Mouse (Mus musculus): Measurements from ENCODE around the gene Ttll9. TPM values are rescaled to one million over a fixed set of nuclear protein-coding genes. Genes with fewer than 3 reads are reported as not detected.

The Ttll9 gene
- polyA plus RNA-seq, 1 experiment from 2014 or later = 4.9 TPM

DNA sequence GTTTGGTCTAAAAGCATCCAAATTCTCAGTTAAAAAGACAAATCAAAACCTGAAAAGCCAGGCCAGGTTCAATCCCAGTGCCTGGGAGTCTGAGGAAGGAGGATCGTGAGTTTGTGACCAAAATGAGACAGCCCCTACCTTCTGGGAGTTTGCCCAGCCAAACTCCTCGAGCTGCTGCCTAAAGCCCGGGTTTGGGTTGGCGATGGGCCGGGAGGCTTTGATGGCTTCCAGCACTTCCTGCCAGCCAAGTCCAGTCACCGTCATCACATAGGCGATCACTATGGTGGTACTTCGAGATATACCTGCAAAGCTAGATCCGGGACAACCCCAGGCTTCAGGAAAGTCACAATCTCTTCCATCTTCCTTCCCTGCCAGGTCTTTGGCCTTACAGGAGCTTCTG, 18.3 kb upstream of the Ttll9 start:
- H3K4me3 ChIP-seq = no peak overlapping the region
- H3K27ac ChIP-seq (replicated peaks) = no peak overlapping the region
- H3K36me3 ChIP-seq = no peaks in the 10 kb centered on the region
- H3K4me2 ChIP-seq = no peak overlapping the region
- 56% methylated on average over 9 of the region's 9 CpGs for WGBS
- no peak overlapping the region for H3K9ac ChIP-seq
- H3K27me3 ChIP-seq = peaks cover 97% of the 10 kb centered on the region
- H3K4me1 ChIP-seq (replicated peaks) = peaks cover 15% of the 10 kb centered on the region
- no peak for ATAC-seq (ENCODE audit: low read depth)
- no peaks in the 10 kb centered on the region for H3K9me3 ChIP-seq

DNA sequence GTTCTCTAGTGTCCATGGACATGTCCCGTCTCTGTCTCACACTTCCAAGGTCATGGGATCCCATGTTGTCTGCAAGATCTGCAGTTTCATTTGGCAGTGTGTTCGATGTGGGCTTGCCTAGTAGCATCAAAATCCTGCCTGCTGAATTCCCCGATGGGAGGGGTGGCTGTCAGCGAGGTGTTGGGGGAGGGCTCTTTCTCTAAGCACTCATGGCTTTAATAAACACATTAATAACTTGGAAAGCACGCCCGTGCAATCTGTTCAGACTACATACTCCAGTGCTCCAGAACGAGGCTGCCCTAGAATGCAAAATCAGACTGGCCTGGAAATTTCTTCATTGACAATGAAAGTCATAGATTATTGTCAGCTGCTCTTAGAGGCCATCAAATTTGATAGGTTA, 15.2 kb upstream of the Ttll9 start:
- H3K4me1 ChIP-seq (replicated peaks) = peaks cover 28% of the 10 kb centered on the region
- no peak for ATAC-seq (ENCODE audit: low read depth)
- no peaks in the 10 kb centered on the region for H3K36me3 ChIP-seq
- H3K9ac ChIP-seq = peak overlapping the region; percentile 6; the same call in 1 of the 2 replicates
- H3K9me3 ChIP-seq = no peaks in the 10 kb centered on the region
- peaks cover 86% of the 10 kb centered on the region for H3K27me3 ChIP-seq
- 51% methylated on average over 7 of the region's 7 CpGs for WGBS
- H3K27ac ChIP-seq (replicated peaks) = no peak overlapping the region
- H3K4me2 ChIP-seq = no peak overlapping the region
- H3K4me3 ChIP-seq = no peak overlapping the region

DNA sequence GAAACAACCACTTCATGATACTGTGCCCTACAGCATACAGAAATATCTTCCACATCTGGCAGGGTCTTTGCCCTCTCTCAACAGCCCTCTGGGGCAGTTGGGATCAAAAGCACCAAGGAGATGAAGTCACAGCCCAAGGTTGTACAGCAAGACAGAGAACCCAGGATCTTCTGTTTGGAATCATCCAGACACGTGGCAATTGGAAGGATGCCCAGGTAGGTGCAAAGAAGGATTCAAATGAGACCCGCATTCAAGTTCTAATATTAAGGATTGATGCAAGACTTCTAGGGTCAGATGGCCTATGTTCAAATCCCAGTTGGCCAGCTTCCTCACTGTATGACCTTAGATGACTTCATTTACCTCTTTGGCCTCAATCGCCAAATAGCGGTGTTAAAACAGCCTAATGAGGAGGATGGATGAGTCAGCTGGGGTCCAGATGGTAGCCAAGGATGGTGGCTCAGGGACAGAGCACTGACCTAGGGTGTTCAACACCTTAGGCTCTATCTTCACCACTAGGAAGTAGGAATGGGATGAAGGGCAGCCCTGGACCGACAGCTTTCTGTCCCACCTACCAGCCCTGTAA, 13.8 kb upstream of the Ttll9 start:
- no peak for ATAC-seq (ENCODE audit: low read depth)
- H3K36me3 ChIP-seq = no peaks in the 10 kb centered on the region
- H3K27ac ChIP-seq (replicated peaks) = no peak overlapping the region
- H3K9me3 ChIP-seq = no peaks in the 10 kb centered on the region
- no peak overlapping the region for H3K4me2 ChIP-seq
- H3K4me3 ChIP-seq = no peak overlapping the region
- H3K4me1 ChIP-seq (replicated peaks) = peaks cover 22% of the 10 kb centered on the region
- no peak overlapping the region for H3K9ac ChIP-seq
- peaks cover 80% of the 10 kb centered on the region for H3K27me3 ChIP-seq
- WGBS = 86% methylated on average over 5 of the region's 5 CpGs

DNA sequence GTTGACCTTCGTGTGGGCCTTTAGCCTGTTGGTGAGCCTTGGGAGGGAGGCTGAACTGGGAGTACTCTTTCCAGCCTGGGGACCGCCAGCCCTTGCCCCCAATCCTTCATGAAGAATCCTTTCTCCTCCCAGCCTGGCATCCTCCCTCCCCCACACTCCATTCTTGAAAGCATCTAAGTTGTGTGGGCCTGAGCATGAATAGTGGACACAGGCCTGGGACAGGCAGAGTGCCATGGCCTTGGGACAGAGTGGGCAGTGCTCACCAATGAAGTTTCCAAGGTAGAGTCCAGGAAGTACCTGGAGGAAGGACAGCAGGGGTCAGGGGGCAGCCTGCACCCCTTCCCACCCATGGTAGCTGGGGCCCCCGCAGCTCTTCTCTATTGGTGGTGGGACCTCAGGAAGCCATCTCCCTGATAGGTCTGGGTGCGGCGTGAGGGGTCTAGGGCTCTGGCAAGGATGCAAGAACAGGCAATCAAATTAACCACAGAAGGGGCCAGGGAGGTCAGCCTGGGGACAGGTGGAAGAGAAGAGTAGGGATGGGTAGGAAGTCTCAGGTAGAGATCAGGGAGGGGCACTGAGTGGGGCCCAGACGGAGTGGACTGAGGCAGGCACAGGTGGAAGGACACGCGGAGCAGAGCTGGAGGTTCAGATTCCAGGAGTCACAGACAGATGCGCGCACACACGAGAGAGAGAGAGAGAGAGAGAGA, 11.8 kb upstream of the Ttll9 start:
- H3K27me3 ChIP-seq = peaks cover 62% of the 10 kb centered on the region
- H3K9me3 ChIP-seq = no peaks in the 10 kb centered on the region
- ATAC-seq (ENCODE audit: low read depth) = peak; percentile 41; the same call in 1 of the 2 replicates
- H3K27ac ChIP-seq (replicated peaks) = no peak overlapping the region
- 38% methylated on average over 11 of the region's 11 CpGs for WGBS
- peak overlapping the region; percentile 75 for H3K4me2 ChIP-seq
- peak overlapping the region; percentile 66 for H3K4me3 ChIP-seq
- no peaks in the 10 kb centered on the region for H3K36me3 ChIP-seq
- peaks cover 20% of the 10 kb centered on the region for H3K4me1 ChIP-seq (replicated peaks)
- H3K9ac ChIP-seq = peak overlapping the region; percentile 83

DNA sequence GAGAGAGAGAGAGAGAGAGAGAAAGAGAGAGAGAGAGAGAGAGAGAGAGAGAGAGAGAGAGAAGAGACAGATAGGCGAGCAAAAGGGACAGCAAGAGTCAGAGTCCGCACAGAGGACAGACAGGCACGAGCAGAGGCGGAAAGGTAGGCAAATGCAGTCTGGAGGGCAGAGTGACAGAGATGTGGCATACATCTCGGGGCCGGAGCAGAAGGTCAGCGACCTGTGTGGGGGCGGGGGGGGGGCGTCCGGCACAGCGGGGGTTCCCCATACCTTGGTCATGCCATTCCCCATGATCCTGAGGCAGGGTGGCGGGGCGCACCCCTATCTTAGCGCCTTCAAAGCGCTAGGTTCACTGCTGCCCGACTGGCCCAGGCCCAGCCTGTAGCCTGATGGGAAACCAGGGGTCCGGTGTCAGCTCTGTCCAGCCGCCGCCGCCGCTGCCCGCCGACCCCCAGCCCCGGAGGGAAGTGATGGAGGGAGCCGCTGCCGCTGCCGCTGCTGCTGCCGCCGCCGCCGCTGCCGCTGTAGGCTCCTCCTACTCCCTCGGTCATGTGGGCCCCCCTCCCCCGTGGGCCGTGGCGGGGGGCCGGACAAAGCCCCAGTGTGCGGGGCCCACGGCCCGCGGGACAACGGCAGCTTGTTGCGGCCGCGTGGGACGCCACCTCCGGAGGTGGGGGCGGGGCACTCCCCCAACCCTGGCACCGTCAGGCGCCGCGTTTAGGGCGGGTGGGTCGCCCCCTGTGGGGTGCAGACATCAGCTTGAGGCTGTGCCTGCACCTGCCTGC, 11.0 kb upstream of the Ttll9 start, which contains the start of gene Dusp15:
Gene Dusp15 (minus strand): TSS at position 634 of the 785 bp plus-strand sequence.
- H3K4me3 ChIP-seq = peak within 1 kb of the TSS; percentile 66
- peaks cover 20% of the 10 kb centered on the region for H3K4me1 ChIP-seq (replicated peaks)
- H3K9ac ChIP-seq = peak within 1 kb of the TSS; percentile 83
- peak within 1 kb of the TSS; percentile 75 for H3K4me2 ChIP-seq
- ATAC-seq (ENCODE audit: low read depth) = peak; percentile 86
- peak within 1 kb of the TSS; percentile 82 for H3K27ac ChIP-seq (replicated peaks)
- no peaks in the 10 kb centered on the region for H3K9me3 ChIP-seq
- 2% methylated on average over 48 of the region's 54 CpGs for WGBS
- H3K36me3 ChIP-seq = no peaks in the 10 kb centered on the region
- peaks cover 54% of the 10 kb centered on the region for H3K27me3 ChIP-seq

DNA sequence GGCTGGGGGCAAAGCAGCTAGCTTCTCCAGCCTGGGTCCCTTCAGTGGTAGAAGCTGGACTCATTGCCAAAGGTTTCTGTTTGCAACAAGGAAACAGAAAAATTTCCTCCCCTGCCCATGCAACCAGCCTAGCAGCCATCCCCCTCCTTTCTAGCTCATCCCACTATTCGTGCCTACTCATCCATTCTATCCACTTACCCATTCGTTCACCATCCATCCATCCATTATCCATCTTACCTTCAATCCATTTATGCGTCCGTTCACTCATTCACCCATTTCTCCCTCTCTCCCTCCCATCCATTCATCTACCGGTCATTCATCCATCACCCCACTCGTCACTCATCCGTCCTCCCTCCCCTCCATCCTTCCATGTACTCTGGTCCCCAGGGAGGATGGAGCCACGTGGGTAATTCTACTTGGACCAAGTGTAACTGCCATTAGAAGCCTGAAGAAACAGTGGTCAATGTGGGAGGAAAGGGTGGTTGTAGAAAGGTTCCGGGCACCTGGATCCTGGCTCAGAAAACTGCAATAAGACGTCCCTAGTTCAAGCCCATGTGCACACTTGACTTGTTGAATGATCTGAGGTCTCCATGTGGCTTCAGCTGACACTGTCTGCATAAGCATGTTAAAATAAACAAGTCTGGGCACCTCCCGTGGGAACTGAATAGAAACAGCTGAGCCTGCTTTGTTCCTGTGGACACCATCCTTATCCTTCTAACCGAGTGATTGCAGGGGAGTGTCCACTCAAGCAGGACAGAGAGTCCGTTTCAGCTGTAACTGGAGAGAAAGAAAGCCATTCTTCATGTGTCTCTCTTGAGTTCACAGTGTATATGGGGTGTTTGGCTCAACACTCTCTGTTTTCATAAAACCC, 10.2 kb upstream of the Ttll9 start:
- Histone ChIP-seq H3K4me2 (peak overlapping the region; percentile 75), H3K4me1 (replicated peaks) (peaks cover 20% of the 10 kb centered on the region), H3K27ac (replicated peaks) (peak overlapping the region; percentile 82), H3K27me3 (peaks cover 46% of the 10 kb centered on the region), H3K4me3 (peak overlapping the region; percentile 66), H3K9ac (peak overlapping the region; percentile 83), H3K9me3 (no peaks in the 10 kb centered on the region), H3K36me3 (no peaks in the 10 kb centered on the region)
- WGBS = 10% methylated on average over 13 of the region's 13 CpGs
- ATAC-seq (ENCODE audit: low read depth) = peak; percentile 64

DNA sequence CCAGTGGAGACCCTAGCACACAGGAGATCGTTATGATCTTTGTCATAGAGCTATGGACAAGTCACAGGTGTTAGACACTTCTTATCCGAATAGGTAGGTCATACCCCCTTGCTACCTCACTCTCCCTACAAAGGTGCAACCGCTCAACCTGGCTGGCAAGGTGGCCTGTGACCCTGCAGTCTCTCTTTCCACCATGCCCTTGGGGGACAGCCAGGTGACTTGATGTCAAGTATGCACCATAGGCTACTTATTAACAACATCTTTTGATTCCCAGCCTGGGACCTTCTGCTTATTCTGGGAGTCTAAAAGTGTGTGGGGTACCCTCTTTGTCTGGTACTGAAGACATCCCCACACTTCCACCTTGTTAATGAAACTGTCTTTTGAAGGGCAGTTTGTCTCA, 4.2 kb upstream of the Ttll9 start:
- H3K4me1 ChIP-seq (replicated peaks) = no peaks in the 10 kb centered on the region; the same call in 1 of the 2 replicates
- 86% methylated on average over 3 of the region's 3 CpGs for WGBS
- H3K36me3 ChIP-seq = no peaks in the 10 kb centered on the region
- no peak overlapping the region for H3K27ac ChIP-seq (replicated peaks)
- H3K9me3 ChIP-seq = no peaks in the 10 kb centered on the region
- no peak overlapping the region for H3K4me3 ChIP-seq
- no peak overlapping the region for H3K9ac ChIP-seq
- no peak overlapping the region for H3K4me2 ChIP-seq
- peaks cover 7% of the 10 kb centered on the region; the same call in 1 of the 2 replicates for H3K27me3 ChIP-seq
- ATAC-seq (ENCODE audit: low read depth) = no peak

DNA sequence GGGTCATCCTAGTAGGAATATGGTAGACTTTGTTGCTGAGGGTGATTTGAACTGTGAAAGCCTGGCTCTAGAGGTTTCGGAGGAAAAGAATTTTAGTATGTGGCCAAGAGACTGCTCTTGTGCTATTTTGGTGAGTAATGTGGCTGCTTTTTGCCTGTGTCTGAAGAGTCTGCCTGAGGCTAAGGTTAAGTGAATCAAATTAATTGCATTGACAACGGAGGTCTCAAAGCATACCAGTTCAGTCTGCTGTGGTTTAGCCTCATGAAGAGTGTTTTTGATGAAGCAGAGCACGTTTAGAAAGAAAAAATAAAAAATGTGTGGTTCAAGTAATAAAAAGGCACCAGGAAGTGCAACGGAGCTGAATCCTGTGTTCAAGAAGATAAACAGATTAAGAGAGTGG, 3.3 kb downstream of the Ttll9 start:
- no peak overlapping the region for H3K9ac ChIP-seq
- no peak overlapping the region for H3K4me2 ChIP-seq
- no peak for ATAC-seq (ENCODE audit: low read depth)
- no peaks in the 10 kb centered on the region for H3K36me3 ChIP-seq
- no peak overlapping the region for H3K4me3 ChIP-seq
- no peak overlapping the region for H3K27ac ChIP-seq (replicated peaks)
- H3K27me3 ChIP-seq = no peaks in the 10 kb centered on the region; the same call in 1 of the 2 replicates
- no peaks in the 10 kb centered on the region; the same call in 1 of the 2 replicates for H3K4me1 ChIP-seq (replicated peaks)
- H3K9me3 ChIP-seq = no peaks in the 10 kb centered on the region
- WGBS = 70% methylated on average over 4 of the region's 4 CpGs

DNA sequence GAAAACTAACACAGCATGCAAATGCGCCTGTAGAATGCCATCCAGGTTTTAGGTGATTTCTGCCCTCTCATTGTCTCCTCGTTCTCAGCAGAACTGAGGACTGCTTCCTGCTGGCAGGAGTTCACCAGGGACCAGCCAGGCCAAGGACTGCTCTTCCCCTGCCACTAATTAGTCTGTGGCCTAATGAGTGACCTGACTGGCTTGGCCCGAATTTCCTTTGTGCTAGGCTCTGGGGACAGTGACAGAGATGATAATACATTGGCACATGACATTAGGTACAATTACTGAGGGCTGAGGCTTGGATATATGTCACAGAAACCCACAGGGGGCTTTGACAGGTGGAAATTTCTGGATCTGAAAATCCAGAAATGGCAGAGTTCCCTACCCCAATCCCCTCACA, 14.7 kb downstream of the Ttll9 start:
- H3K9ac ChIP-seq = no peak overlapping the region
- no peak for ATAC-seq (ENCODE audit: low read depth)
- H3K4me2 ChIP-seq = no peak overlapping the region
- no peaks in the 10 kb centered on the region for H3K9me3 ChIP-seq
- H3K4me3 ChIP-seq = no peak overlapping the region
- 44% methylated on average over 3 of the region's 3 CpGs for WGBS
- no peak overlapping the region for H3K27ac ChIP-seq (replicated peaks)
- H3K27me3 ChIP-seq = no peaks in the 10 kb centered on the region
- H3K36me3 ChIP-seq = no peaks in the 10 kb centered on the region
- no peaks in the 10 kb centered on the region for H3K4me1 ChIP-seq (replicated peaks)

DNA sequence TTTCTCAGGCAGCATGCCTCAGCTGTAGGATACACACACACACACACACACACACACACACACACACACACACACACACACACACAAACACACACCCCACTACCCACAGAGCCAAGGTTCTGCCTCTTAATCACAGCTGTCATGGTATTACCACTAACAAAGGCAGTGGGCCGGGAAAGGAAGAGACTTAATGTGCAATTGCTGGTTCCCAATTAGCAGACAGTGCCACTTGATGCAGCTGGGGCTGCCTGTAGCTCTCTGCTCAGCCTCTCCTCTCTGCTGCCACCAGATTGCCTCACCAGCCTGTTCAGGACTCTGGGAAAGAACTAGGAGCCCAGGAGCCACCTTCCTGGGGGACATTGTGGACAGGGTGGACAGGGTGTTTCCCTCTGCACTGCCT, 23.3 kb downstream of the Ttll9 start:
- Histone ChIP-seq H3K9me3 (no peaks in the 10 kb centered on the region), H3K27ac (replicated peaks) (no peak overlapping the region), H3K4me3 (no peak overlapping the region), H3K36me3 (no peaks in the 10 kb centered on the region), H3K4me1 (replicated peaks) (0 out of 2 replicates have a peak, but pooled peaks cover 5% of the 10 kb centered on the region), H3K4me2 (no peak overlapping the region), H3K9ac (no peak overlapping the region), H3K27me3 (no peaks in the 10 kb centered on the region)
- peak; percentile 71; the same call in 1 of the 2 replicates for ATAC-seq (ENCODE audit: low read depth)
- WGBS = 19% methylated on average over 1 of the region's 1 CpGs

DNA sequence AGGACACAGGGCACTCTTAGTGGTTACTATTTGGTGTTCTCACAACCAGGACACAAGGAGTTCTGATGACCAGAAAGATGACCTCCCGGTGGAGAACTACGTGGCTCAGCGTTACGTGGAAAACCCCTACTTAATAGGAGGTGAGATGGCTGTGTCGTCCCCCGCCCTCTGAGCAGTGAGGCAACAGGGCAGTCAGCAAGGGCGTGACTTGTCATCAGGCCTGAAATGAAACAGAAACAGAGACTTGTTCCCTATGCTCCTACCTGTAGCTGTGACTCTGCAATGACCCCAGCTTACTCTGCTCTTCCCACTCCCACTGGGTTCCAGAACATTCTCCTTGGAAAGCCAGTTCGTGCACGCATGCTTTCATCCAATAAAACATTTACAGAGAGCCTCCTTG, 29.2 kb downstream of the Ttll9 start:
- no peaks in the 10 kb centered on the region for H3K9me3 ChIP-seq
- 87% methylated on average over 9 of the region's 9 CpGs for WGBS
- H3K9ac ChIP-seq = no peak overlapping the region
- H3K4me2 ChIP-seq = no peak overlapping the region
- H3K27ac ChIP-seq (replicated peaks) = no peak overlapping the region
- H3K27me3 ChIP-seq = no peaks in the 10 kb centered on the region
- no peaks in the 10 kb centered on the region for H3K4me1 ChIP-seq (replicated peaks)
- ATAC-seq (ENCODE audit: low read depth) = no peak
- H3K36me3 ChIP-seq = no peaks in the 10 kb centered on the region
- H3K4me3 ChIP-seq = no peak overlapping the region

Measured in neural tube, embryonic 13.5 days (tissue).